Mouse (Mus musculus) common myeloid progenitor, adult 5-6 weeks (primary cell): ENCODE results near the gene Slc2a12. TPM values are rescaled to one million over a fixed set of nuclear protein-coding genes. Genes with fewer than 3 reads are reported as not detected.

ENCODE experiments used
- ATAC-seq: replicated peaks from 2 replicates; pipeline ENCODE4 v1.8.0; 2016; ENCODE audit warnings: low read depth, mild to moderate bottlenecking, moderate TSS enrichment, inconsistent platforms; ENCODE audit not compliant: poor library complexity, severe bottlenecking
- total RNA-seq: library from RNA; stranded (forward); fragments of 200-1000, 187-1606 nt; gene quantifications from 2 replicates; pipeline ENCODE4 v1.2.3, GENCODE M21; 2017

Slc2a12 gene
- total RNA-seq, 1 experiment from 2014 or later: not detected

DNA sequence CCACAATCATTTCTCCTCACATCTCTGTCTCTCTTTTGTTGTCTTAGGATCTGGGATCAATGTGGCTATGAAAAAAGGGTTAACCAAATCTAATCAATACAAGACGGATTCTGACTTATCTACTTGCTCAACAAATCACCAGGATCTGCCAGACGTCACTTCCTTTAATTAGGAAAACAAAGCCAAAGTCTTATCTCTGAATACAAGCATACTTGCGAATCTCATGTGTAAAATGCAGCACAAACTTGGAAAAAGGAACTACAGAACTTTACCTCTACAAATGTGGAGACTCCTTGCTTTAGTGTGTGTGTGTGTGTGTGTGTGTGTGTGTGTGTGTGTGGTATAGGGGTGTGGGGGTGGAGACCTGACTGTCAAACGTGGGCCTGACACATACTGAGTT, 80.4 kb downstream of the Slc2a12 start:
- ATAC-seq: no peak

DNA sequence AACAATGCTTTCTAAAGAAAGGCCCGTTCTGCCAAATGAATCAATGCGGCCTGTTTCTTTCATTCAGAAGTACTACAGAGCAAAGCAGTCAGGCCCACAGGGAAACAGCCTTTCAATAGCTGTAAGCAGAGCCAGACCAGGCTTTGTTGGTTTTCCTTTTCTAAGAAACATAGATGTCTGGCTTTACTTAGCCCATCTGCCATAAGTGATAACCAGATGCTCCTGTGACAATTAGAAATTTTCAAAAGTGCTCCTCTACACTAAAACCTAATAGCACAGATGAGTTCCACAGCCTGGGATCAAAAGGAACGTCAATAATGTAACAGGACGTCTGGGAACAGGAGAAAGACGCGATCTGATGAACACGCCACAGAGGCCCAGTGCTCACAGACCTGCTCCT, 81.5 kb downstream of the Slc2a12 start:
- no peak for ATAC-seq

DNA sequence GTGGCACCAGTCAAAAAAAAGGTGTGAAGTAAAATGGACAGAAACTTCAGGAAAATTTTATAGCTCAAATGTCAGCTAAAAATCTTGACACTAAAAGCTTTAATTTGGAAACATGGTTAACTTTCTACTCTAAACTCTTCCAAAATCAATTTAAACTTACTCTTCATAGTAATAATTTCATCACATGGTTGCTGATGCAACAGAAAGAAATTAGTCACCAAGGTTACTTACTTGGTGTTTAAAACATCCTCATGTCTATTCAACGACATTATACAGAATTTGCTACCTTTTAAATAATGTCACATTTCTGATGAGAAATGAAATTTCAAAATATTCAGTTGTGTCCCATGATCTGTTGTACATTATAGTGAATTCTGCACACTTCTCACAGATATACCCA, 83.4 kb downstream of the Slc2a12 start:
- ATAC-seq: no peak

DNA sequence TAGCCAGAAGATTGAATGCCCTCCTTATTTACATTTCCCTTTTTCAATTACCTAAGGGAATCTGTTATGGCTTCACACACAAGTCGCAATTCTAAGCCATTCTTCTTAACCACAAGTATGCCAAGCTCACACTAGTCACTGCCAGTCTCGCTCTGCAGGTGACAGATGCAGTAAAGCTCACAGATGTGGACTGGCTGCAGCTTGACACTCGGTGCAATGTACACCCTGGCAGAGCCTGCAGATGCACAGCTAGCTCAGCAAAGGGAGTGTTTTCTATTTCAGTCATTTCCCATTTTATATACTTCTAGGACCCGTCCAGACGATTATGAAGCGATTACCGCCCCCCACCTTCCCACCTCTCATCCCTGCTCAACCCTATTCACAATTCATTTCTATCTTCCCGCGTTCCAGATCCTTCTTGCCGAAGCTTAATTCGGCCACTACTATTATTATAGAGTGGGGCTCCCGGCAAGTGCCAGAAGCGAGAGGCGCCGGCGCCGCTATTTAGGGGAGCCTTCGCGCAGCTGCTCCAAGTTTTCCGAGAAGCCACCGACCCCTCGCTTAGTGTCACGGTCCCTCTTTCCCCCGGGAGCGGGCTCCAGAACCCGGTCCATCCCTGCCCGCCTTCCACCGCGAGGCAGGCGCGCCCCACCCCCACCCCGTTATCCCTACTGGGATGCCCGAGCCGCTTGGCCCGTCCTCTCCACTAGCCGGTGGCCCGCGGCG, 85.6 kb downstream of the Slc2a12 start:
- ATAC-seq: peak; percentile 12

DNA sequence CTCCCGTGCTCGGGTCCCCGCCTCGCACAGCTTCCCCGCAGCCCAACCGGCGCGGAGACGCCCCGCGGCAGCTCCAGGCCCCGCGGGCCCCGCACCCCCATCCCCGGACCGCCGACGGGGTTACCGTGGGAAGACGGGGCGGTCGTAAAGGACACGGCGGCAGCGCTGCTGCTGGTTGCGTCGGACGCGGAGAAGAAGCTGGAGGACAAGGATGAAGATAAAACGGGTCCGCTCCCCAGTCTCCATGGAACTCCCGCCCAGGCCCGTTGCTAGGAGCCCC, 86.1 kb downstream of the Slc2a12 start:
- ATAC-seq: no peak

DNA sequence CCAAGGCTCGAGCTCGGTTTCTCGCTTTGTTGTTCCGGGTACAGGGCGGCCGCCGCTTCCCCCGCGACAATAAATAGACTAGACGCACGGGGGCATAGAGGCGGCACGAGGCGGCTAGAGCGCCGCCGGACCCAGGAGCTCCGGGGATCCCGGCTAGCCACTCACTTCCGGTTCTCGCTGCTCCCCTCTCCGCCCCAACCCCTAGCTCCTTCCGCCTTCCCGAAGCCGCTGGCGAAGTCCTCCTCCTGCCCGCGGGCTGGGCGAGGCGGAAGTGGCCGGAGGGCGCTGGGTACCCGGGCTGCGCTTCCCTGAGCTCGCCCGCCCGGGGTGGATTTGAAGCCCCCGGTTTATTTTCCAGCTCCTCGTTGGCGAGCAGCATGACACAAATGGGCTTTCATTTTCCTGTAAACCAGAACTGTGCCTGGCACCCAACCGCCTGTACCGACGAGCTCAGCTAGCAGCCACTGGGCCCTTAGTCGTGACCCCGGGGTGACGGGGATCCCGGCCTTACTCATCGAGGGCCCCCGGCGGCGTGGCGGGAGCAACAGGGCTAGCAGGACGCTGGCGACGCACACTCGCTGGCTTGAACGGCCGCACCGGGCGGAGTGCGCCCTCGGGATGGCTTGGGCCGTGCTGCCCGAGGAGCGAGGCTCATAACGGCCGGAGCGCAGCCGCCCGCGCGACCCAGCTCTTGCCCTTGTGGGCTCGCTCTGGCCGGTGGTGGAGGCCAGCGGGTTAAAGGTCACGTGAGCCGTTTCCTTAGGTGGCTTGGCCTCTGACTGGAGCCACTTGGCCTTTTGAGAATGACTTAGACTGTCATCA, 86.7 kb downstream of the Slc2a12 start, which contains the start of gene Tbpl1:
Gene Tbpl1, minus strand, starts transcription at position 667 of the 822 bp plus-strand sequence.
- peak; percentile 93 for ATAC-seq

DNA sequence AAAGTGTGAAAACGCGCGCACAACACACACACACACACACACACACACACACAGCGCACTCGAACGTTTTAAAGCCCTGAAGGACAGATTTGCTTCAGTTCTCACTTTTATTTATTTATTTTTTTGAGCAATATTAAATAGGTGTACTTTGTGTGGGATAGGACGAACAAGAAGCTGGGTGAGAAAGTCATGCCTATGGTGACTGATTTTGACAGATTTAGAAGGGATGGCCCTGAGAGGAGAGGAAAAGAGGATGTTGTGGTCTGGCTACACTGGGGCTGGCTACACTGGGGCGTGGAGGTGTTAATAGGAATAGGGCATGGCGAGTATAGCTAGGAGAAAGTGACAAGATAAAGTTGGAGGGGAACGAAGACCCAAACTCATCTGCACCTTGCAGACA, 87.4 kb downstream of the Slc2a12 start:
- peak; percentile 66 for ATAC-seq

DNA sequence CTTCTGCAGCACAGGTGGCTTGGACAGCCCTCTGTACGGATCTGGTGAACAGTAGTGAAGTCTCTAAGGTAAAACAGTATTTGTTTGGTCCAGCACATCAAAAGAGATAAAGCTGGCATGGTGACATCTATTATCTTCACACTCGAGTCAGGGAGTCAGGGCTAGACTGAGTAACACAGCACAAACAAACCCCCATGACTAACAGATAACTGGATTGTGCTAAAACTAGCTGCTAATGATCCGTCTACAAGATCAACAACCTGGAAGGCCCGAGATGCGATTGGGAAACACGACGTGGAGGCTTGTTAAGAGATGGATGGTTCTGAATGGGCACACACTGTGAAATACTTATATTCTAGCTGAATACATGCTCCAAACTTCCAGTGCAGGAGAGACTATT, 101.1 kb downstream of the Slc2a12 start:
- ATAC-seq: no peak

DNA sequence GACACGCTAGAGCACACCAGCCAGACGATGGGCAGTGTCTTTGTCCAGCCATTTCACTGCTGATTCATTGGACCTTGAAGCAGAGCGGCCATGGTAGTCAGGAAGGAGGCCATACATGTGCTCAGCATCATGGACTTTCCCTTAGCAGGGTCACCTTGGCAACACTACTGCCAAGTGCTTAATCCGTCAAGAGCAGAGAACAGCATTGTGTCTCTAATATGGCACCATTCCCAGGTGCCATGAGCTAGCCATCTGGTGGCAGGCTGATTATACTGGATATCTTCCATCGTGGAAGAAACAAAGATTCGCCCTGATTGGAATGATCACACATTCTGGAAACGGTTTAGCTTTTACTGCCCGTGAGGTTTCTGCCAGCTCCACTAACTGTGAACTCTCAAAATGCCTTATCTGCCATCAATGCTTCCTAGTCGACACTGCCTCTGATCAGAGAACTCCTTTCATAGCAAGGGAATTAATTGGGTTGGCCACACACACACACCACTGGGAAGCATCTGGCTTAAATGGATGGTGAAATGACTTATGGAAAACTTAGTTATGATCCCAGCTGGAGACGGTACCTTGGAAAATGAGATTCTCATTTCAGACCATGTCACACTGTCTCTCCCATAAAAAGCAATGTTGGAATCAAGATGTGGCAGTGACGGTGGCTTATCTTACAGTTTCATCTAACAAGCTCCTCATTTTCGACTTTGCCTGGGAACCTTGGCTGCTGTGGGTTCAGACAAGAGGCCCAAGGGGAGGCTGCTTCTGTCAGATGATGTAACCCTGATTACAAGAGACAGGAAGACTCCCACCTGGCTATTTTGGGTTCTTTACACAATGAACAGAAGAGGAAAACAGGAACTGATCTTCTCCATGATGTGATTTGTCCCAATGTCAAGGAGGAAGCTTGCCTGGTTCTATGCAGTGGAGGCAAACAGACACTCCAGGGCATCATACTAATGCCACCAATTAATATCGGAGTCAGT, 101.8 kb downstream of the Slc2a12 start:
- ATAC-seq: no peak

DNA sequence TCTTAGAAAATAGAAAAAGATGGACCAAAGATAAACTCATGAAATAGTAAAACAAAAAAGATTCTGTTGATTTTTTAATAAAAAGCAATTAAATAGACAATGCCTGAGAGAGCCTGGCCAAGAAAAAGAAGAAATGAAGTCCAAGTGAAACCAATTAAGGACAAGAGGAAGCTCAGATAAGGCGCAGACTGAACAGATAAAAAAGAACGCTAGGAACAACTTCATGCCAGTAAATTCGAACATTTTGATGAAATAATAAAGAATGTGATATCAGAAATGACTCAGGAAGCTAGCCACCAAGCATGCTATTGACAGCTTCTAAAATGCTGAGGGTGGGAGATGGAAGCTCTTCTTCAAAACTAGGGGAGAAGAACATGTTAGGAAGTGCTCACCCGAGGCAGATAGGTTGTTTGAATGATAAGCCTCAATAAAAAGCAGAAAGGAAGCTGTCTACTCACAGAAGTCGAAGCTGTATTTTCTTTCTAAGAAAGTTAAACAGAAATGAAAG, 106.4 kb downstream of the Slc2a12 start:
- no peak for ATAC-seq

Other genes starting within 250 kb of the Slc2a12 start
- gene Tbpl1, start 86.9 kb downstream of the Slc2a12 start, total RNA-seq: 29.1 and 31.2 TPM in 2 replicates
- not detected in 2 replicates for gene Tcf21, start 175.2 kb downstream of the Slc2a12 start, total RNA-seq